15 mouse cellular contexts compared by ENCODE assay signal in the genomic region with DNA sequence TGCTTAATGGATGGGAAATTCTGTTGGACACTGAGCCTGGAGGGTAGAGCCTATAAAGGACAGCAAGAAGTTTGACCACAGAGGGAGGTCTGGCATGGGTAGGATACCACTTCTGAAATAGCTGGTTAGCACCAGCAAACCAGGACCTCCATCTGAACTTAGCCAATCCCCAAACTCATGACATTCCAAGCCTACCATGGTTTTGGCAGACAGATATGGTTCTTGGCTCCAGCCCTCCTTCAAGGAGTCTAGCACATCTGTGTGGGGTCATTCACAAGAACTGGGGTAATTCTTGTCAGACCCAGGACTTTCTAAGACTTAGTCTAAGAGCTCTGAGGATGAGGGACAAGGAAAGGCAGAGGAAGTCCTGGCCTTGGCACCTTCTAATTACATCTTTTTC.
DNase-seq lines count a peak whose midpoint lies in the region; ATAC-seq and TF ChIP-seq lines count a peak whose summit lies in the region.
"Had no signal": no experiment of that assay in that cellular context is flagged by ENCODE, and none has a peak within 500 bp of the region (broad histone marks: within the 10 kb centered on the region; RNA-seq: fewer than 3 reads in every experiment).

No protein-coding gene starts in this region.

- no peak for TF ChIP-seq CTCF in gastrocnemius, adult 2 months (IDR thresholded peaks at IDR 0.05)

- peak; percentile 24 for DNase-seq in gastrocnemius, adult 18-20 months (ENCODE audit: low spot score)
- DNase-seq in gastrocnemius, adult 2 months = no peak
- DNase-seq in kidney, postnatal 36 days = no peak
- DNase-seq in neural tube, embryonic 10.5 days (ENCODE audit: extremely low spot score, low spot score) = no peak
- no peak for DNase-seq in cerebellum, adult 9-10 months
- no peak for DNase-seq in adrenal gland, adult (ENCODE audit: inconsistent age in 2 of 2, low spot score in 1 of 2)
- DNase-seq: cerebellum, postnatal 36 days; gastrocnemius, postnatal 36 days; kidney, postnatal 14 days; layer of hippocampus, adult 9-11 months had no signal

- H3K9me3 ChIP-seq in kidney, embryonic 14.5 days (ENCODE audit: control insufficient read depth, low read length) = peaks cover 7% of the 10 kb centered on the region; the same call in 1 of the 2 replicates
- H3K9me3 ChIP-seq in neural tube, embryonic 13.5 days = no peaks in the 10 kb centered on the region

- intact Hi-C loops in gastrocnemius, adult 2 months (cut with DNase I) = no loop called here

- ATAC-seq in kidney, embryonic 14.5 days (ENCODE audit: low FRiP score, low TSS enrichment) = no peak
- ATAC-seq in neural tube, embryonic 13.5 days (ENCODE audit: low read depth) = no peak

- no peak overlapping the region for H3K4me3 ChIP-seq in gastrocnemius, adult 2 months
- no peak overlapping the region for H3K4me3 ChIP-seq in kidney, embryonic 14.5 days (ENCODE audit: low read length)
- no peak overlapping the region for H3K4me3 ChIP-seq in neural tube, embryonic 13.5 days
- H3K4me3 ChIP-seq: embryonic facial prominence, embryonic 10.5 days had no signal

- H3K4me1 ChIP-seq in kidney, embryonic 14.5 days (ENCODE audit: control insufficient read depth, insufficient read depth, low read length) = peaks cover 32% of the 10 kb centered on the region
- peaks cover 13% of the 10 kb centered on the region; the same call in 1 of the 2 replicates for H3K4me1 ChIP-seq in neural tube, embryonic 13.5 days (replicated peaks)

- no peaks in the 10 kb centered on the region for H3K27me3 ChIP-seq in kidney, embryonic 14.5 days (ENCODE audit: control insufficient read depth, insufficient read depth, low read length)
- no peaks in the 10 kb centered on the region for H3K27me3 ChIP-seq in neural tube, embryonic 13.5 days

- H3K4me2 ChIP-seq in kidney, embryonic 14.5 days (replicated peaks; ENCODE audit: low read depth, low read length) = no peak overlapping the region
- no peak overlapping the region for H3K4me2 ChIP-seq in neural tube, embryonic 13.5 days
- H3K4me2 ChIP-seq: heart, embryonic 11.5 days; liver, embryonic 11.5 days had no signal

- no peak overlapping the region for H3K27ac ChIP-seq in gastrocnemius, adult 2 months
- 0 out of 2 replicates have a peak overlapping the region, but pooled peaks have one; percentile 31 for H3K27ac ChIP-seq in kidney, embryonic 14.5 days (ENCODE audit: low read depth, low read length)
- peak overlapping the region; percentile 52 for H3K27ac ChIP-seq in neural tube, embryonic 13.5 days (replicated peaks)
- H3K27ac ChIP-seq: embryonic facial prominence, embryonic 10.5 days had no signal

- H3K9ac ChIP-seq in kidney, embryonic 14.5 days (ENCODE audit: low read depth, low read length) = no peak overlapping the region
- no peak overlapping the region for H3K9ac ChIP-seq in neural tube, embryonic 13.5 days

- H3K36me3 ChIP-seq in kidney, embryonic 14.5 days (ENCODE audit: control insufficient read depth, insufficient read depth, low read length) = no peaks in the 10 kb centered on the region
- no peaks in the 10 kb centered on the region for H3K36me3 ChIP-seq in neural tube, embryonic 13.5 days
- H3K36me3 ChIP-seq: embryonic facial prominence, embryonic 10.5 days had no signal
